Mouse (Mus musculus): ENCODE results near the gene Olfr885. TPM values are rescaled to one million over a fixed set of nuclear protein-coding genes. Genes with fewer than 3 reads are reported as not detected.

The Olfr885 gene
- not detected for total RNA-seq (2021)
- long read RNA-seq, experiment 1 = 0 reads
- long read RNA-seq, experiment 2 = 0 reads

DNA sequence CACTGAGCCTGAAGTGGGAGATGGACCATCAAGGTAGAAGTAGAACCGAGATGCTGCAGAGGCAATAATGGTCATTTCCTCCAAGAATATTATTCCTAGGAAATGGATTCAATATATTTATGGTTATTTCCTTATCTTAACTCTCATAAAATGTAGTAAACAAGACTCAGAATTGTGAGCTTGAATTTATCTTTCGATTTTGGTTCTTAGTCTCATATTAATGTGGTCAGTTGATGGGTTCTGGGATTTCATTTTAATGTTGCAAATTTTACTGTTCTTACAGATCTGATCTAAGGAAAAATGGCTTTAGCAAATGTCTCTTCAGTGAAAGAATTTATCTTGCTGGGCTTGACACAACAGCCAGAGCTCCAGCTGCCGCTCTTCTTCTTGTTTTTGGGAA lies at the start of gene Olfr885:
Olfr885 (plus strand) TSS at position 301 of the 400 bp plus-strand sequence.
- no peak for DNase-seq (ENCODE audit: low spot score in 2 of 2)

DNA sequence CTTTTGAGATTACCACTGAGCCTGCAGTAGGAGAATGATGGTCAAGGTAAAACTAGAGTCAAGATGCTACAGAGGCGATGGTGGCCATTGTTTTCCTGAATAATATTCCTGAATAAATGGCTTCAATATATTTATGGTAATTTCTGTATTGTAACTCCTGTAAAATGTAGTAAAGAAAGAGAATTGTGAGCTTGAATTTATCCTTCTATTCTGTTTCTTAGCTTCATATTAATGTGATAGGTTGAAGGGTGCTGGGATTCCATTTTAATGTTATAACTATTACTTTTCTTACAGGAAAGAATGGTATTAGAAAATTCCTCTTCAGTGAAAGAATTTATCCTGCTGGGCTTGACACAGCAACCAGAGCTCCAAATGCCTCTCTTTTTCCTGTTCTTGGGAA lies 35.6 kb upstream of the Olfr885 start, which contains the start of gene Olfr883:
Olfr883 (plus strand) TSS at position 301 of the 400 bp plus-strand sequence.
- DNase-seq (ENCODE audit: low spot score in 2 of 2) = no peak

DNA sequence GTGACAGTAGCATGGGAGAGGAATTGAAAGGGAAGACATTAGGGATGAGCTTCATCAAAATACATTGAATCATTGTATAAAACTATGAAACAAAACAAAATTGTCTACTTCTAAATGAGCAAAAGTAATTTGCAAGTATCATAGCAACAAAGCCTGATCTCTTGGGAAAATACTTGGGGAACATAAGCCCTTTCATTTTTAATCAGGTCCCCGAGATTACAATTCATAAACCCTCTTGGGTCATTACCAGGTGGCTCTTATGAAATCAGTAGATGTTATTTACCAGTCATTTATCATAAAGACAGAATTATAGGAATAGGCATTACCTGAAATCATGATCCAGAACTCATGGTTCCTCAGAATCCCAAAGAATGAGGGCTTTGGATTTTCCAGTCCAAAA lies 14.9 kb upstream of the Olfr885 start, which contains the start of gene Olfr884:
Olfr884 (plus strand) TSS at position 301 of the 400 bp plus-strand sequence.
- DNase-seq (ENCODE audit: low spot score in 2 of 2) = no peak

DNA sequence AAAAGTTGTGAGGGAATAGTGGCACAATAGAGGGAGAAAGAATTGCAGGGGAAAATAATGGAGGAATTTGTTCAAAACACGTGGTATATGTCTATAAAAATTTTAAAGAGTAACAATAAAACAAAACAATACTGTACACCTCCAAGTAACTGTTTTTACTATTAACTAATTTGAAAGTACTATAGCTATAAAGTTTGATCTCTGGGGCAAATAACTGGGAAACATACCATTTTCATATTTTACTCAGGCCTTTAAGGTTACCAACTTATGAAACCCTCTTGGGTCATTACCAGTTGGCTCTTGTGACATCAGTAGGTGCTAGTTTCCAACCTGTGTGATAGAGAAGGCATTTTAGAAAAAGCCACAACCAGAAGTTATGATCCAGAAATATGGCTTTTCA lies 22.6 kb downstream of the Olfr885 start, which contains the start of gene Olfr887:
Olfr887 (plus strand) TSS at position 301 of the 400 bp plus-strand sequence.
- no peak for DNase-seq (ENCODE audit: low spot score in 2 of 2)

DNA sequence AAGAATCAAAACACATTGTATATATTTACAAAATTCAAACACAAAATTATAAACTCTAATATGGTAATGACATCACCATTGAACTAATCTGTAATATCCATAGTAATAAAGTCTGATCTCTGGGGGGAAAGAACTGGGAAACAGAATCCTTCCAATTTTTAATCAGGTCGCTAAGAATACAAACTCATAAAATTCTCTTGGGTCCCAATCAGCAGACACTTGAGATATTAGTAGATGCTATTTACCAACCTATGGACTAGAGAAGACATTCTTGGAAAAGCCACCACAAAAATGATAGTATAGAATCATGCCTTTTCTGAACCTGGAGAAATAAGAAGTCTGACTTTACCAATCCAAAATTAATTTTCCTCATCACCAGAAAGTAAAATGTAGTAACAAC lies 46.7 kb downstream of the Olfr885 start, which contains the start of gene Olfr888:
Olfr888 (plus strand) TSS at position 301 of the 400 bp plus-strand sequence.
- DNase-seq (ENCODE audit: low spot score in 2 of 2) = no peak

Other genes starting within 250 kb of the Olfr885 start
- not detected for gene Olfr877, start 207.1 kb upstream of the Olfr885 start, total RNA-seq (2021)
- gene Olfr145, start 164.6 kb upstream of the Olfr885 start, total RNA-seq (2021) = not detected
- gene Olfr878, start 143.5 kb upstream of the Olfr885 start, total RNA-seq (2021) = not detected
- gene Olfr881, start 69.5 kb upstream of the Olfr885 start, total RNA-seq (2021) = not detected
- not detected for gene Olfr883, start 35.5 kb upstream of the Olfr885 start, total RNA-seq (2021)
- gene Olfr884, start 14.8 kb upstream of the Olfr885 start, total RNA-seq (2021) = not detected
- gene Olfr887, start 22.8 kb downstream of the Olfr885 start, total RNA-seq (2021) = not detected
- gene Olfr888, start 46.8 kb downstream of the Olfr885 start, total RNA-seq (2021) = not detected
- not detected for gene Olfr889, start 53.9 kb downstream of the Olfr885 start, total RNA-seq (2021)
- gene Olfr890, start 81.2 kb downstream of the Olfr885 start, total RNA-seq (2021) = not detected
- not detected for gene Olfr891, start 119.5 kb downstream of the Olfr885 start, total RNA-seq (2021)
- not detected for gene Olfr893, start 147.0 kb downstream of the Olfr885 start, total RNA-seq (2021)
- gene Olfr894, start 156.7 kb downstream of the Olfr885 start, total RNA-seq (2021) = not detected
- gene Olfr143, start 191.5 kb downstream of the Olfr885 start, total RNA-seq (2021) = not detected
- gene Olfr895, start 206.5 kb downstream of the Olfr885 start, total RNA-seq (2021) = not detected
- gene Olfr896-ps1, start 229.8 kb downstream of the Olfr885 start, total RNA-seq (2021) = not detected